Mouse (Mus musculus): ENCODE measurements around the gene Gm28539.
"Not testable (repeated sequence)": the region's sequence is repeated elsewhere in the genome, so short reads cannot be mapped to it uniquely, and the experiment has no call there.

Gene Gm28539

GRCm38 (mm10) chr16:18858551-18858950, 22.2 kb downstream of the Gm28539 start:
- peak; percentile 68 to 85 for DNase-seq

DNA sequence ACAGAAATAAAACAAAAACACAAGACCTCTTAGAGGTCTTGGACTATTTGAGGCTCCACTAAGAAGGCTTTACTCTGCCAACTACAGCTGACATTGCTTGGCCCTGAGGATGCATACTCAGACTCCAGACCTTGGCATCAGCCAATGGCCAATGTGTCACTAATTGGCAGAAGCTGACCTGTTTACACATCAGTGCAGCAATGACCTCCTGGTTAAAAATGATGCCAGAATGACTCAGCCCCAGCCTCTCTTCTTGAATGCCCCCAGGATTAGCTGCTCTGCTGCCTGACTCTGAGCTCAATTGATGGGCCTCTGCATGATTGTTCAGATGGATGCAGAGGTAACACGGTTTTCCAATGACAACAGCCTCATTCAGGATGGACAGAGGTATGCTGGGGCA, 23.8 kb downstream of the Gm28539 start:
- peak; percentile 64 to 71 for DNase-seq

GRCm38 (mm10) chr16:18870495-18870894, 34.1 kb downstream of the Gm28539 start:
- DNase-seq = not testable (repeated sequence)

GRCm38 (mm10) chr16:18876091-18876441, 39.7 kb downstream of the Gm28539 start:
- DNase-seq = no peak

DNA sequence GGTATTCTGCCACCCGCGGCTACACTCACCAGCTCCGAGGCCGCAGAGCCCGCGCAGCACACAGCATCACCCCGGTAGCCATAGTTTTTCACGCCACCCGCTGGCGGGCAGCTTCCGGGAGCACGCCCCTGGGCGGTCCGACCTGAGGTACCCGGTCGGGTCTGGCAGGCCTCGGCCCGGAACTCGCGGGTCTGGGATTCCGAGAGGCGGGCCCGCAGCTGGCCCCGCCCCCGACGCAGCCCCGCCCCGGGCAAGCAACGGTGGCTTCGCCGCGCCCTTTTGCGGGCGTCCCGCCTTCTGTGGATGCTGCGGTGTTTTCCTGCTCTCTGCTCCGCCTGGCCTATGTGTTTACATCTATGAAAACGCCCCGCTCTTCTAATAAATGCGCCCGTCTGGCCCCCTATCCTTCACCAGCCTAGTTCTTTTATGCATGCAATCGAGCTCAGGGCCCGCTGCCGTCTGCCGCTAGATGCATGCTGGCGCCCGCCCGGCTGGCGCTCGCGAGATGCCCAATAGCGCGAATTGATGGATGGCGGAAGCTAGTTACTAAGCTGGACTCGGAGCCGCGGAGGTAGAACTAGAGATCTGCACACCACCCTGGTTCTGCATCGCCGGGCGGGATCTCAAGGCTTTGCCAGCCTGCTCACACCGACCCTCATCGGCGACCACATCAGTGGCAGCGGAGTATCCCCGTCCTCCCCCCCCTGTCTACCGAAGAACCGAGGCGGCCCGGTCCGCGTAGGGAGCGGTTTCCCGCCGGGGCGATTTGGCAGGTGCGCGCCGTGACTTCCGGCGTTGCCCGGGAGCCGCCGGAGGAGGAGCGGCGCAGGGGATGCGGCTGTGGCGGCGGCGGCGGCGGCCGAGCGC, 40.3 kb downstream of the Gm28539 start, which contains the start of the genes Mrpl40 and Hira:
TSS of gene Mrpl40 (minus strand) at position 421 of the 867 bp plus-strand sequence.
TSS of gene Hira (plus strand) at position 596 of the 867 bp plus-strand sequence.
- DNase-seq = peak; percentile 96 to 97

DNA sequence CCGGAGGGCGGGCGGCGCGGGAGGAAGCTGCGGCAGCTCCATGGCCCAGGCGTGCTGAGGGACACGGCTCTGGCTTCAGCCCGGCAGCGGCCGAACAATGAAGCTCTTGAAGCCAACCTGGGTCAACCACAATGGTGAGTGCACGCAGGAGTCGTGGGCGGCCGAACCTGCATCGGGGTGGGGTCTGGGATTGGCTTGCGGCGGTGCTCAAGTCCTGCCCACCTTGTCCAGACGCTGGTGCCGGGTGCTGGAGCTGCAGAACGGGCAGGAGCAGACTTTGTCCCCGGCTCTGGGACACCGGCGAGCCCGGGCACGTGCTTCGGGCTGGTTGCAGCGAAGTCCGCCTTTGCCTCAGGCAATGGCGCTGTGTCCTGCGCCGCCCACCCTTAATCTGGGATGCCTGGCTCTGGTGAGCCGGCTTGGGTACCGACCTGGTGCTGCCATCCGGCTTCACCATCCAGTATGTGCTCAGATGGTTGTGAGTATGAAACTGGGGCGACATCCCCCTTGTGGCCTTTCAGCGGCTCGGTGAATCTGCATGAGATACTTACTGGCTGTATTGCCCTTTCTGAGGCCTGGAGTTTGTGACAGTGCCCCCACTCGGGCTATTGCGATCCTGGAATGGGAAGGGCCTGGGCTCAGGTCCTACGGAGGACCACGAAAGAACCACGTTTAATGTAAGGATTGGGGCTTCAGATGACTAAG, 41.2 kb downstream of the Gm28539 start:
- peak; percentile 78 to 79 for DNase-seq

DNA sequence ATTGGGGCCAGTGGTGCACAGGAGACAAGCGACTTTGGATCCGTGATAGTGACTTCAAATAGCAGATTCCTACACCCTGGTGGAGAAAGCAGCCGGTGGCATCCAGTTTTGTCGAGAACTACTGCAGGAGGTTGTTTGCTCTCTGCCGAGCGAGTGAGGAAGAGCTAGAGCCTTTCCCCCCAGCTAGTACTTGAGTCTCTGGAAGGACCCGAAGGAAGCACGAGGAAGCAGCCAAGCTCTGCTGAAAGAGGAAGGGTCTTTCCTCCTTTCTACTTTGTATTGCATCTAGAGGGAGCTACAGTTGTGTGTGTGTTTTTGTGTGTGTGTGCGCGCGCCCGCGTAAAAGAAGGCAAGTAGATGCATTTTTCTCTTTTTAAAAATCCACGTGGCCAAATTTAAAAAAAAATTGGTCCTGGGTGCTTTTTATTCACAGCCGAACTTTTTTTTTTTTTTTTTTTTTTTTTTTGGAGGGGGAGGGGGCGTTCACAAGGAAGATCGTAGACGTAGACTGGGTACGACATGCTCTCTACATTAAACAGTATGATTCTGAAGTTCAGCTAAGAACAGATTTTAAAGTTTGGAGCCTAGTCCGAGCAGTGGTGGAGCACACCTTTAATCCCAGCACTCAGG, 41.8 kb downstream of the Gm28539 start:
- DNase-seq = peak in 1 of 2 experiments; percentile 20

GRCm38 (mm10) chr16:18884044-18884443, 47.7 kb downstream of the Gm28539 start:
- DNase-seq = no peak

DNA sequence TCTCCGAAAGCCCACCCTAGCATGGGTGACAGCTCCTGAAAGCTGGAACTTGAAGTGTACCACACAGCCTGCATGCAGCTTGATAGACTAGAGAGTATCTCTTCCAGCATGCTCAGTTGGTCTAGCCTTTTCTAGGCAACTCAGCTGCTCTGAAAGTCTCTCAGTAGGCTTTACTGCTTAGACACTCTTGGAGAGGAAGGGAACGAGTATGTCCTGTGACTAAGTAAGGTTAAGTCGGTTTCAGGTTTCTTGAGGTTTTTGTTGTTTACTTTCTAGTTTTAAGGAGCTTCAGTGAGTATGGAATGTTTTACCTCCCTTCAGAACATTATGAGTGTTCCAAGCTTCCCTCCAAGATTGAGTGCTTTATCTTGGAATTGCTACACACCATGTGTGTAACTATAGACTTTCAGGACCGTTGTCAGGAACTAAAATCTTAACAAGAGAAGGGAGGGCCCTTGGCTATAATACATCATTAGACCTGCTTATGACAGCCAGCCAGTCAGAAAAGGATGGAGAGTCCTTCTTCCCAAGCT, 57.5 kb downstream of the Gm28539 start:
- no peak for DNase-seq

- DNase-seq = no peak
Measured at GRCm38 (mm10) chr16:18895249-18895648, 58.9 kb downstream of the Gm28539 start.

GRCm38 (mm10) chr16:18896429-18896828, 60.0 kb downstream of the Gm28539 start:
- DNase-seq = peak in 1 of 2 experiments; percentile 7

DNA sequence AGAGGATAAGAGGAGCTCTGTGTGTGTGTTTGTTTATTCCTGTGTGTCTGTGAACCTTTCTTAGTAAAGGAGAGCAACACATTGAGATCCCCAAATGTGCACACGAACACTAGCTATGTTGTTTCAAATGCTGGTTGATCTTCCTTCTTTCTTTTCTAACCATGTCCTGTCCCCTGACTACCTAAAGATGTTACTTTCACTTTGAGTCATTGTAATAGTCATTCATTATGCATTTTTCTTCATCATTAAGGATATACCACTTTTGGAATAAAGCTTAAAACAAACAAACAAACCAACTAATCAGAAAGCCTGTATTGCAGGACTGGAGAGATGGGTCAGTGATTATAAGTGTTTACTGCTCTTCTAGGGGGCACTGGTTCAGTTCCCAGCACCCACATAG, 69.3 kb downstream of the Gm28539 start:
- no peak for DNase-seq

- DNase-seq = no peak
Measured at GRCm38 (mm10) chr16:18916064-18916463, 79.7 kb downstream of the Gm28539 start.

GRCm38 (mm10) chr16:18921771-18922170, 85.4 kb downstream of the Gm28539 start:
- DNase-seq = no peak

DNA sequence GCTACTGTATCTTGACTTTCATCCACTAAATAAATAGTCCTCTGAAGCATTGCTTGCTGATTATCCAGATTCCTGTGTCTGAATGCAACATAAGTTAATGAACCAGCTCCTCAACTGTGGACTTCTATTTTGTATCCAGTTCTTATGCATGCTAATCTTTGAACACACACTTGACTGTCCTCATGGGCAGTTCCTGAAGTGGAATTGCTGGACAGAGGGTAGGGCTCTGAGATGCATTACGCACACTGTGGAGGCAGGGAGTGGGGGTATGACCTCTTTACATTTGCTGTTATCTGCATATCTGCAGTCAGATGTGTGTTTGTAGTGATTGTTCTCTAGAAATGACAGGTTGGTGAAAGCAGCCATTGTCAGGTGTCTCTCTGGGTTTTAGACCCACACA, 91.6 kb downstream of the Gm28539 start:
- no peak for DNase-seq

DNA sequence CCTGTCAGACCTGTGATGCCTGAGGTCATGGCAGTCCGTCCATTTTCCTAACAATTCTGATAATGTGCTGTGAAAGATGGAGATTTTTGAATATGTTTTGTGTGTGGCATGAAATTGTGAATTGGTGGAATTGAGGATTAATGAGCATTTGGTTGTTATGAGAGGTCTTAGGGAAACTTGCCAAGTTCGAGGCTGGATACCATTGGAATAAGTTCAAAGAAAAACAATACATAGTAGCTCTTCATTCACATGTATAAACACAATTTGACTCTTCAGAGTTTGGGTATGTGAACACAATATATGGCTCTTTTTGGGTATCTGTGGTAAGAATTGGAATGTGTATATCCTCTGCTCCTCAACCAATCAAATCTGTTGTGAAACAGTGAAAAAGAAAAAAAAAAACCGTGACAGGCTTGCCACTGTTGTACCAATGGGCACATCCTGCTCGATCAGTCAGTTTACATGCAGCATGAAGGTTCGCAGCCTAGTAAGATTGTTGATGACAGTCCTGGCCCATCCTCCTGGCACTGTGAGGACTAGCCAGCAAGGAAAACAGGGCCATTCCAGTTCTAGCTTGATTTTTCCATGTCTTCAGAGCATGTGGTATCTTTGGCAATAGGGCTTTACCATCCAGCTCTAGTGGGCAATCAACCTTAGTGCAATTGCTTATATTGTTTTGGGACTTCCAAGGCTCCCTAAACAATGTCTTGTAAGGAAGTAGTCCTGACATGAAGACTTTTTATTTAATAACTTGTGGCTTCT, 102.1 kb downstream of the Gm28539 start:
- DNase-seq = peak in 1 of 2 experiments; percentile 10

- DNase-seq = no peak
Measured at GRCm38 (mm10) chr16:18943906-18944305, 107.5 kb downstream of the Gm28539 start.

DNA sequence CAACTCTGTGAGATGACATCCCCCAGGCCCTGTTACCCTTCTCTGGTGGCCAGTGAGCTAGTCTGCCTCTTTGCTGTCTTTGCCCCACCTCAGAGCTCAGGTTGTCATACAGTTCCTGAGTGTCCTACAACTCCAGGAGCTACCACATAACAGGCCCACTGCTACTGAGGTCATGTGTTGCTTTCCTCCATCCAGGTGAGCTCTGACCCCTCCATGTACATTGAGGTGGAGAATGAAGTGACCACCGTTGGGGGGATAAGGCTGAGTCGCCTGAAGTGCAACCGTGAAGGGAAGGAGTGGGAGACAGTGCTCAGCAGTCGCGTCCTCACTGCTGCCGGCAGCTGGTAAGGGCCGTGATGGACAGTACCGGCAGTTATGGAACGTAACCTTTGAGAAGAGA, 112.6 kb downstream of the Gm28539 start:
- no peak for DNase-seq

- no peak for DNase-seq
Measured at GRCm38 (mm10) chr16:18950351-18950750, 114.0 kb downstream of the Gm28539 start.

GRCm38 (mm10) chr16:18952813-18953212, 116.4 kb downstream of the Gm28539 start:
- no peak for DNase-seq

GRCm38 (mm10) chr16:18955070-18955469, 118.7 kb downstream of the Gm28539 start:
- DNase-seq = no peak

GRCm38 (mm10) chr16:18963486-18963885, 127.1 kb downstream of the Gm28539 start:
- DNase-seq = no peak

Measured in cerebellum, postnatal 10 days (tissue).